Mouse (Mus musculus) brain, embryonic 14.5 days (tissue): ENCODE data around the gene Cep55.

Experiments used
- CTCF ChIP-seq: fragments of 200-500 bp; IDR thresholded peaks from 2 replicates; pipeline ENCODE4 v1.5.1; 2012; ENCODE audit warnings: inconsistent platforms, mild to moderate bottlenecking, moderate library complexity, borderline replicate concordance; ENCODE audit not compliant: insufficient read depth, insufficient read length; ENCODE audit errors: extremely low read depth
- POLR2A ChIP-seq: fragments of 200-500 bp; IDR thresholded peaks from 2 replicates; pipeline ENCODE4 v1.6.1; 2012; ENCODE audit warnings: mild to moderate bottlenecking, inconsistent platforms, borderline replicate concordance; ENCODE audit not compliant: poor library complexity, insufficient read depth, insufficient read length, severe bottlenecking; ENCODE audit errors: extremely low read depth

- TF ChIP-seq CTCF (no peak), POLR2A (no peak)
Measured at GRCm38 (mm10) chr19:38111056-38111455, 56.2 kb downstream of the Cep55 start.
